Mouse (Mus musculus): ENCODE results near the gene Rps23.

- TF ChIP-seq POLR2A (IDR thresholded peaks at IDR 0.05; ENCODE audit: low read depth, low read length) (no peak), CTCF (IDR thresholded peaks at IDR 0.05; ENCODE audit: extremely low read depth, insufficient read depth, insufficient read length, insufficient replicate concordance) (no peak)
Observed at GRCm38 (mm10) chr13:90890111-90890510, 32.6 kb upstream of the Rps23 start.
